Mouse (Mus musculus) G1E (cell line): ENCODE measurements around the gene Kcnh5. TPM values are rescaled to one million over a fixed set of nuclear protein-coding genes. Genes with fewer than 3 reads are reported as not detected.

Source experiments
- ATAC-seq: 2 replicates; pipeline ENCODE4 v1.8.0; 2016; ENCODE audit warnings: mild to moderate bottlenecking; ENCODE audit not compliant: insufficient number of reproducible peaks, poor library complexity, low FRiP score, severe bottlenecking; ENCODE audit errors: extremely low read depth
- DNase-seq: peaks from one replicate; pipeline ENCODE4 v3.0.0; 2012; ENCODE audit warnings: low spot score
- H3K27me3 ChIP-seq: 2 replicates; pipeline ENCODE4 v1.6.1; 2012; ENCODE audit warnings: mild to moderate bottlenecking, low read length, inconsistent platforms; ENCODE audit not compliant: insufficient read depth
- H3K36me3 ChIP-seq: replicated peaks from 2 replicates; pipeline ENCODE3; 2012; ENCODE audit warnings: mild to moderate bottlenecking, inconsistent platforms
- H3K4me1 ChIP-seq: 2 replicates; pipeline ENCODE4 v1.6.1; 2012; ENCODE audit warnings: low read depth, low read length, inconsistent platforms, mixed read lengths; ENCODE audit not compliant: insufficient read depth
- H3K4me3 ChIP-seq: 2 replicates; pipeline ENCODE4 v1.5.1; 2012; ENCODE audit warnings: low read depth, mild to moderate bottlenecking, inconsistent platforms, low read length, moderate library complexity, mixed read lengths
- H3K9me3 ChIP-seq: replicated peaks from 2 replicates; pipeline ENCODE4 v1.6.1; 2012; ENCODE audit warnings: inconsistent platforms
- CTCF ChIP-seq: IDR thresholded peaks from 2 replicates; pipeline ENCODE4 v1.5.1; 2012; ENCODE audit warnings: low read depth, low read length, inconsistent platforms, mixed read lengths
- GATA1 ChIP-seq: IDR thresholded peaks from 2 replicates; pipeline ENCODE4 v1.6.1; 2012; ENCODE audit warnings: borderline replicate concordance, low read length, inconsistent platforms, mixed read lengths
- GATA2 ChIP-seq: IDR thresholded peaks from 2 replicates; pipeline ENCODE4 v1.6.1; 2012; ENCODE audit warnings: low read depth, low read length, inconsistent platforms, borderline replicate concordance
- POLR2AphosphoS5 ChIP-seq: IDR thresholded peaks from 2 replicates; pipeline ENCODE4 v1.6.1; 2012; ENCODE audit warnings: low read depth, low read length, inconsistent platforms; ENCODE audit not compliant: insufficient replicate concordance
- TAL1 ChIP-seq: conservative IDR thresholded peaks from 2 replicates; pipeline ENCODE4 v1.6.1; 2012; ENCODE audit warnings: low read depth, low read length, inconsistent platforms, mixed read lengths
- polyA plus RNA-seq: library from polyadenylated mRNA; stranded (reverse); fragments of >175 nt; gene quantifications from 2 replicates; pipeline ENCODE4 v1.2.3, GENCODE M21; 2012
- total RNA-seq, 2 experiments: library from RNA; stranded (forward) in 1 of 2; stranded (reverse) in 1 of 2; fragments of 200-1000 nt in 1 of 2; fragments of >200 nt in 1 of 2; fragmentation: Nextera tagmentation in 1 of 2; gene quantifications; 2 replicates each; pipeline ENCODE4 v1.2.3; 2014 to 2017

Gene Kcnh5
- total and polyA plus RNA-seq, 3 experiments: not detected

GRCm38 (mm10) chr12:74854263-74854662 lies 322.9 kb downstream of the Kcnh5 start:
- DNase-seq (no peak), ATAC-seq (no peak)
- H3K9me3 ChIP-seq: peaks cover under 1% of the 10 kb centered on the region; the same call in 1 of the 2 replicates
- no peaks in the 10 kb centered on the region for H3K4me1 ChIP-seq
- H3K27me3 ChIP-seq: no peaks in the 10 kb centered on the region
- H3K36me3 ChIP-seq: no peaks in the 10 kb centered on the region
- H3K4me3 ChIP-seq: no peak overlapping the region
- TF ChIP-seq POLR2AphosphoS5 (no peak), CTCF (no peak), TAL1 (no peak), GATA2 (no peak), GATA1 (no peak)

GRCm38 (mm10) chr12:74850323-74850722 lies 326.8 kb downstream of the Kcnh5 start:
- no peaks in the 10 kb centered on the region for H3K27me3 ChIP-seq
- DNase-seq (no peak), ATAC-seq (no peak)
- TF ChIP-seq TAL1 (no peak), GATA1 (no peak), CTCF (no peak), POLR2AphosphoS5 (no peak)
- H3K4me3 ChIP-seq: no peak overlapping the region
- H3K36me3 ChIP-seq: no peaks in the 10 kb centered on the region
- H3K9me3 ChIP-seq: peaks cover 4% of the 10 kb centered on the region; the same call in 1 of the 2 replicates
- no peaks in the 10 kb centered on the region for H3K4me1 ChIP-seq

GRCm38 (mm10) chr12:74849912-74850311 lies 327.2 kb downstream of the Kcnh5 start:
- H3K4me3 ChIP-seq: no peak overlapping the region
- ATAC-seq (no peak), DNase-seq (no peak)
- no peaks in the 10 kb centered on the region for H3K27me3 ChIP-seq
- TF ChIP-seq GATA2: no peak
- TF ChIP-seq GATA1: no peak
- no peak for TF ChIP-seq POLR2AphosphoS5
- TF ChIP-seq CTCF: no peak
- no peak for TF ChIP-seq TAL1
- peaks cover 4% of the 10 kb centered on the region; the same call in 1 of the 2 replicates for H3K9me3 ChIP-seq
- H3K4me1 ChIP-seq: no peaks in the 10 kb centered on the region
- H3K36me3 ChIP-seq: no peaks in the 10 kb centered on the region

- peaks cover 4% of the 10 kb centered on the region; the same call in 1 of the 2 replicates for H3K9me3 ChIP-seq
- no peaks in the 10 kb centered on the region for H3K36me3 ChIP-seq
- H3K4me3 ChIP-seq: no peak overlapping the region
- DNase-seq (no peak), ATAC-seq (no peak)
- TF ChIP-seq POLR2AphosphoS5 (no peak), GATA2 (no peak), GATA1 (no peak), TAL1 (no peak), CTCF (no peak)
- no peaks in the 10 kb centered on the region for H3K27me3 ChIP-seq
- H3K4me1 ChIP-seq: no peaks in the 10 kb centered on the region
Observed at GRCm38 (mm10) chr12:74848611-74849347, 328.4 kb downstream of the Kcnh5 start.

Other genes with a start within 250 kb of the Kcnh5 start
- gene Rhoj, start 131.0 kb upstream of the Kcnh5 start, total RNA-seq (2014; fragmentation: Nextera tagmentation): not detected in 2 replicates
- gene Rhoj, start 131.0 kb upstream of the Kcnh5 start, total RNA-seq (2017): 0.17 and 0.22 TPM in 2 replicates
- gene Rhoj, start 131.0 kb upstream of the Kcnh5 start, polyA plus RNA-seq: not detected in 2 replicates
- not detected in 2 replicates for gene Gphb5, start 239.4 kb upstream of the Kcnh5 start, total RNA-seq (2014; fragmentation: Nextera tagmentation)
- not detected in 2 replicates for gene Gphb5, start 239.4 kb upstream of the Kcnh5 start, total RNA-seq (2017)
- not detected in 2 replicates for gene Gphb5, start 239.4 kb upstream of the Kcnh5 start, polyA plus RNA-seq